Mouse (Mus musculus) myocyte (in vitro differentiated cells): ENCODE measurements around the gene Serpina3b.

Experiments used
- E2F4 ChIP-seq: IDR thresholded peaks from one replicate; pipeline ENCODE4 v1.6.1; 2011; ENCODE audit warnings: mild to moderate bottlenecking, control low read depth, moderate library complexity; ENCODE audit not compliant: insufficient read depth
- MAX ChIP-seq: IDR thresholded peaks from one replicate; pipeline ENCODE4 v1.6.1; 2011; ENCODE audit warnings: low read depth, mild to moderate bottlenecking, control low read depth
- POLR2A ChIP-seq: IDR thresholded peaks from one replicate; pipeline ENCODE4 v1.6.1; 2011; ENCODE audit warnings: low read depth, mild to moderate bottlenecking, control low read depth, moderate library complexity; ENCODE audit not compliant: insufficient read length
- POLR2AphosphoS2 ChIP-seq: IDR thresholded peaks from one replicate; pipeline ENCODE4 v1.6.1; 2011; ENCODE audit warnings: low read depth, control low read depth; ENCODE audit not compliant: insufficient read length
- TCF3 ChIP-seq: IDR thresholded peaks from one replicate; pipeline ENCODE4 v1.6.1; 2011; ENCODE audit warnings: low read depth, control low read depth; ENCODE audit not compliant: insufficient read length
- USF1 ChIP-seq: IDR thresholded peaks from one replicate; pipeline ENCODE4 v1.6.1; 2011; ENCODE audit warnings: low read depth, mild to moderate bottlenecking, control low read depth, moderate library complexity

GRCm38 (mm10) chr12:104127696-104128095, at the start of gene Serpina3b:
- no peak for TF ChIP-seq POLR2A
- TF ChIP-seq E2F4: no peak
- no peak for TF ChIP-seq MAX
- TF ChIP-seq USF1: no peak
- TF ChIP-seq TCF3: no peak
- no peak for TF ChIP-seq POLR2AphosphoS2
